Mouse (Mus musculus) forebrain, embryonic 14.5 days (tissue): ENCODE measurements at regions not wholly inside any gene's neighbourhood (a gene's known extent, or its start where the extent isn't known, plus 50 kb on each side); places are given as distances from the start of the nearest gene placed in this dataset.
A peak's percentile ranks its signal among the peaks of the same experiment; 100 is the strongest.

ENCODE experiments used
- ATAC-seq: fragments of 200-750 bp; cut with Nextera tagmentation; 2 replicates; pipeline ENCODE4 v1.8.0; 2017; ENCODE audit warnings: mild to moderate bottlenecking, moderate library complexity
- DNase-seq: peaks from one replicate; pipeline ENCODE4 v3.0.0-alpha.2; 2015; ENCODE audit warnings: low spot score
- H3K27ac ChIP-seq: fragments of 300-500 bp; sonication (generic); 2 replicates; pipeline ENCODE4 v1.5.1; 2014; ENCODE audit warnings: low read depth, mild to moderate bottlenecking, control low read depth, low read length, moderate library complexity
- H3K27me3 ChIP-seq: fragments of 300-500 bp; sonication (generic); replicated peaks from 2 replicates; pipeline ENCODE4 v1.6.1; 2014; ENCODE audit warnings: low read length, control low read depth, mixed read lengths; ENCODE audit not compliant: control insufficient read depth, insufficient read depth
- H3K36me3 ChIP-seq: fragments of 300-500 bp; sonication (generic); 2 replicates; pipeline ENCODE4 v1.6.1; 2014; ENCODE audit warnings: low read length, control low read depth; ENCODE audit not compliant: control insufficient read depth, insufficient read depth
- H3K4me1 ChIP-seq: fragments of 300-500 bp; sonication (generic); 2 replicates; pipeline ENCODE4 v1.6.1; 2014; ENCODE audit warnings: antibody characterized with exemption, low read length, control low read depth; ENCODE audit not compliant: control insufficient read depth, insufficient read depth
- H3K4me2 ChIP-seq: fragments of 300-500 bp; sonication (generic); 2 replicates; pipeline ENCODE4 v1.6.1; 2014; ENCODE audit warnings: mild to moderate bottlenecking, control low read depth, low read length
- H3K4me3 ChIP-seq: fragments of 300-500 bp; sonication (generic); 2 replicates; pipeline ENCODE4 v1.5.1; 2014; ENCODE audit warnings: low read depth, low read length, control low read depth
- H3K9ac ChIP-seq: fragments of 300-500 bp; sonication (generic); 2 replicates; pipeline ENCODE4 v1.6.1; 2014; ENCODE audit warnings: mild to moderate bottlenecking, low read length, control low read depth, moderate library complexity
- H3K9me3 ChIP-seq: fragments of 300-500 bp; sonication (generic); replicated peaks from 2 replicates; pipeline ENCODE4 v1.6.1; 2016; ENCODE audit warnings: low read length, control low read depth, mixed read lengths; ENCODE audit not compliant: control insufficient read depth
- WGBS: fragments of 180-500 bp; shearing (Covaris S2); extraction: QIAGEN DNeasy Blood & Tissue Kit; methylation state at CpG from one replicate; pipeline ENCODE4 v1.1.7; 2014; 5-methylcytosine and 5-hydroxymethylcytosine counted together

- Histone ChIP-seq H3K27ac (no peak overlapping the region), H3K9ac (no peak overlapping the region), H3K4me2 (no peak overlapping the region), H3K4me1 (no peaks in the 10 kb centered on the region), H3K9me3 (no peaks in the 10 kb centered on the region), H3K36me3 (no peaks in the 10 kb centered on the region), H3K27me3 (no peaks in the 10 kb centered on the region), H3K4me3 (no peak overlapping the region)
- WGBS = 86% methylated on average over 3 of the region's 3 CpGs
- DNase-seq (no peak), ATAC-seq (no peak)
Observed at GRCm38 (mm10) chr13:110599666-110600065, 204.8 kb downstream of the Plk2 start.

- no peak for ATAC-seq
Observed at GRCm38 (mm10) chr13:110600377-110600776, 205.5 kb downstream of the Plk2 start.

GRCm38 (mm10) chr13:110601352-110601751 lies 206.5 kb downstream of the Plk2 start:
- Histone ChIP-seq H3K27me3 (no peaks in the 10 kb centered on the region), H3K27ac (no peak overlapping the region), H3K4me2 (no peak overlapping the region), H3K9ac (no peak overlapping the region), H3K9me3 (no peaks in the 10 kb centered on the region), H3K36me3 (no peaks in the 10 kb centered on the region), H3K4me1 (no peaks in the 10 kb centered on the region), H3K4me3 (no peak overlapping the region)
- DNase-seq (no peak), ATAC-seq (no peak)
- WGBS = 77% methylated on average over 5 of the region's 5 CpGs

More at GRCm38 (mm10) chr13:110600377-110600776, 205.5 kb downstream of the Plk2 start:
- Histone ChIP-seq H3K27me3 (no peaks in the 10 kb centered on the region), H3K9ac (no peak overlapping the region), H3K4me2 (no peak overlapping the region), H3K9me3 (no peaks in the 10 kb centered on the region), H3K27ac (no peak overlapping the region), H3K4me1 (no peaks in the 10 kb centered on the region), H3K36me3 (no peaks in the 10 kb centered on the region), H3K4me3 (no peak overlapping the region)
- 90% methylated on average over 9 of the region's 9 CpGs for WGBS
- no peak for DNase-seq

- Histone ChIP-seq H3K4me1 (no peaks in the 10 kb centered on the region), H3K27me3 (no peaks in the 10 kb centered on the region), H3K4me2 (no peak overlapping the region), H3K4me3 (no peak overlapping the region), H3K36me3 (no peaks in the 10 kb centered on the region), H3K9me3 (no peaks in the 10 kb centered on the region), H3K9ac (no peak overlapping the region), H3K27ac (no peak overlapping the region)
- 86% methylated on average over 6 of the region's 6 CpGs for WGBS
- ATAC-seq (no peak), DNase-seq (no peak)
Observed at GRCm38 (mm10) chr13:110601840-110602239, 207.0 kb downstream of the Plk2 start.

GRCm38 (mm10) chr13:110602894-110603293 lies 208.0 kb downstream of the Plk2 start:
- Histone ChIP-seq H3K9me3 (no peaks in the 10 kb centered on the region), H3K9ac (no peak overlapping the region), H3K36me3 (no peaks in the 10 kb centered on the region), H3K27ac (no peak overlapping the region), H3K4me1 (no peaks in the 10 kb centered on the region), H3K27me3 (no peaks in the 10 kb centered on the region), H3K4me3 (no peak overlapping the region), H3K4me2 (no peak overlapping the region)
- ATAC-seq (no peak), DNase-seq (no peak)
- WGBS = 89% methylated on average over 1 of the region's 1 CpGs

- Histone ChIP-seq H3K9me3 (no peaks in the 10 kb centered on the region), H3K36me3 (no peaks in the 10 kb centered on the region), H3K4me3 (no peak overlapping the region), H3K27me3 (no peaks in the 10 kb centered on the region), H3K4me1 (no peaks in the 10 kb centered on the region), H3K9ac (no peak overlapping the region), H3K27ac (no peak overlapping the region), H3K4me2 (no peak overlapping the region)
- DNase-seq (no peak), ATAC-seq (no peak)
- 89% methylated on average over 6 of the region's 6 CpGs for WGBS
Observed at GRCm38 (mm10) chr13:110619010-110619409, 224.2 kb downstream of the Plk2 start.

- no peaks in the 10 kb centered on the region for H3K36me3 ChIP-seq
- ATAC-seq = no peak
- H3K4me1 ChIP-seq = peaks cover 8% of the 10 kb centered on the region; the same call in 1 of the 2 replicates
- H3K27ac ChIP-seq = peak overlapping the region; percentile 21; the same call in 1 of the 2 replicates
- no peaks in the 10 kb centered on the region for H3K27me3 ChIP-seq
- no peak for DNase-seq
- H3K9me3 ChIP-seq = no peaks in the 10 kb centered on the region
- 55% methylated on average over 6 of the region's 6 CpGs for WGBS
- H3K4me3 ChIP-seq = no peak overlapping the region
- no peak overlapping the region for H3K9ac ChIP-seq
- no peak overlapping the region for H3K4me2 ChIP-seq
Observed at GRCm38 (mm10) chr13:110627136-110627535, 232.3 kb downstream of the Plk2 start.

GRCm38 (mm10) chr13:110627732-110628131 lies 232.9 kb downstream of the Plk2 start:
- peak; percentile 65; the same call in 1 of the 2 replicates for ATAC-seq
- 46% methylated on average over 9 of the region's 9 CpGs for whole genome bisulfite sequencing

GRCm38 (mm10) chr13:110628201-110628600 lies 233.4 kb downstream of the Plk2 start:
- 28% methylated on average over 1 of the region's 1 CpGs for WGBS
- H3K4me3 ChIP-seq = no peak overlapping the region
- H3K9ac ChIP-seq = no peak overlapping the region
- no peaks in the 10 kb centered on the region for H3K36me3 ChIP-seq
- DNase-seq (peak; percentile 61), ATAC-seq (peak; percentile 68; the same call in 1 of the 2 replicates)
- H3K4me1 ChIP-seq = peaks cover 8% of the 10 kb centered on the region; the same call in 1 of the 2 replicates
- no peaks in the 10 kb centered on the region for H3K27me3 ChIP-seq
- H3K27ac ChIP-seq = no peak overlapping the region
- no peaks in the 10 kb centered on the region for H3K9me3 ChIP-seq
- no peak overlapping the region for H3K4me2 ChIP-seq

More at GRCm38 (mm10) chr13:110627732-110628131, 232.9 kb downstream of the Plk2 start:
- Histone ChIP-seq H3K4me1 (peaks cover 8% of the 10 kb centered on the region; the same call in 1 of the 2 replicates), H3K36me3 (no peaks in the 10 kb centered on the region), H3K27ac (no peak overlapping the region), H3K27me3 (no peaks in the 10 kb centered on the region), H3K9ac (no peak overlapping the region), H3K9me3 (no peaks in the 10 kb centered on the region), H3K4me2 (no peak overlapping the region), H3K4me3 (no peak overlapping the region)
- DNase-seq = peak; percentile 46
